Mouse (Mus musculus): ENCODE measurements at regions not wholly inside any gene's neighbourhood (a gene's known extent, or its start where the extent isn't known, plus 50 kb on each side); places are given as distances from the start of the nearest gene placed in this dataset.

DNA sequence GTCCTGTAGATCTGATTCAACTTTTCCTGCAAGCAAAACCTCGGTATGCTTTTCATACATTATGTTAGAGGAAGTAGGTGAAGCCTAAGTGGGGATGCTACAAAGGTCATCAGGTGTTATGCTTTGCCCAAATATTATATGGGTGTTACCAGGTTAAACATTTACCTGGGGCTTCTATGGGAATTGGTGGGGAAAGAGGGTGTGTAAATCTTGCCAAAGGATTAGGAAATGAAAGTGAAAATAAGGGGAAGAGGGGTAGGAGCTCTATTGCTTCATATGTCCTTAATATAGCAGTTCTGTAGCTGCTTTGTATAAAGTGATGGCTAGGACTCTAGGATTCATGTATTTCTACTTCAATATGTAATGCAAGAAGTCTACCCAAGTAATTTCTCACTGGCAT, 419.2 kb downstream of the Gm11232 start:
- no peak for TF ChIP-seq REST (IDR thresholded peaks at IDR 0.05; ENCODE audit: insufficient read depth, insufficient read length)
- TF ChIP-seq MAX (IDR thresholded peaks at IDR 0.05; ENCODE audit: low read depth), result no peak
- no peak for TF ChIP-seq TCF12 (IDR thresholded peaks at IDR 0.05; ENCODE audit: insufficient read depth, poor library complexity, severe bottlenecking)
- no peak for TF ChIP-seq MYOD1 (IDR thresholded peaks at IDR 0.05; ENCODE audit: control insufficient read depth in 1 of 3, insufficient read length in 2 of 3, low read depth in 2 of 3)
- TF ChIP-seq POLR2A (IDR thresholded peaks at IDR 0.05; ENCODE audit: insufficient read length, low read depth), result no peak
- TF ChIP-seq POLR2AphosphoS2 (IDR thresholded peaks at IDR 0.05; ENCODE audit: insufficient read length, low read depth), result no peak
- no peak for TF ChIP-seq MYOG (IDR thresholded peaks at IDR 0.05; ENCODE audit: control insufficient read depth in 1 of 3, insufficient read depth in 1 of 3, insufficient read length in 2 of 3, low read depth in 2 of 3)
- TF ChIP-seq USF1 (IDR thresholded peaks at IDR 0.05; ENCODE audit: low read depth), result no peak
- TF ChIP-seq E2F4 (IDR thresholded peaks at IDR 0.05; ENCODE audit: insufficient read depth), result no peak
- TF ChIP-seq TCF3 (IDR thresholded peaks at IDR 0.05; ENCODE audit: insufficient read length, low read depth), result no peak
- no peak for TF ChIP-seq SRF (IDR thresholded peaks at IDR 0.05; ENCODE audit: control insufficient read depth, insufficient read length, low read depth)
- no peak for TF ChIP-seq CEBPB (IDR thresholded peaks at IDR 0.05; ENCODE audit: insufficient read depth, poor library complexity, severe bottlenecking)

Data from myocyte (in vitro differentiated cells).